Mouse (Mus musculus): ENCODE results near the gene Wdr11. TPM values are rescaled to one million over a fixed set of nuclear protein-coding genes. Genes with fewer than 3 reads are reported as not detected.

Gene Wdr11
- polyA plus RNA-seq, 1 experiment from 2014 or later, result 37.2 TPM

GRCm38 (mm10) chr7:129660546-129660945 is 68.9 kb downstream of the Wdr11 start:
- Histone ChIP-seq H3K4me1 (ENCODE audit: control insufficient read depth, insufficient read depth, low read depth, low read length) (peaks cover 5% of the 10 kb centered on the region), H3K36me3 (ENCODE audit: control insufficient read depth, insufficient read depth, low read length) (no peaks in the 10 kb centered on the region), H3K4me2 (ENCODE audit: low read length) (no peak overlapping the region), H3K27me3 (replicated peaks; ENCODE audit: control insufficient read depth, insufficient read depth, low read length) (no peaks in the 10 kb centered on the region), H3K27ac (ENCODE audit: low read depth, low read length) (no peak overlapping the region), H3K9ac (ENCODE audit: low read depth, low read length) (no peak overlapping the region), H3K4me3 (ENCODE audit: low read length) (no peak overlapping the region), H3K9me3 (ENCODE audit: control insufficient read depth, low read length) (no peaks in the 10 kb centered on the region)
- ATAC-seq, result no peak
- 82% methylated on average over 9 of the region's 9 CpGs for WGBS

- WGBS, result 51% methylated on average over 16 of the region's 16 CpGs
- no peak overlapping the region for H3K9ac ChIP-seq (ENCODE audit: low read depth, low read length)
Observed at GRCm38 (mm10) chr7:129662051-129662789, 70.6 kb downstream of the Wdr11 start.

GRCm38 (mm10) chr7:129663781-129664505 is 72.3 kb downstream of the Wdr11 start:
- Histone ChIP-seq H3K27ac (ENCODE audit: low read depth, low read length) (no peak overlapping the region; the same call in 1 of the 2 replicates), H3K4me2 (ENCODE audit: low read length) (no peak overlapping the region), H3K4me3 (ENCODE audit: low read length) (no peak overlapping the region), H3K36me3 (ENCODE audit: control insufficient read depth, insufficient read depth, low read length) (no peaks in the 10 kb centered on the region), H3K27me3 (replicated peaks; ENCODE audit: control insufficient read depth, insufficient read depth, low read length) (no peaks in the 10 kb centered on the region), H3K4me1 (ENCODE audit: control insufficient read depth, insufficient read depth, low read depth, low read length) (peaks cover 5% of the 10 kb centered on the region), H3K9ac (ENCODE audit: low read depth, low read length) (no peak overlapping the region), H3K9me3 (ENCODE audit: control insufficient read depth, low read length) (no peaks in the 10 kb centered on the region)
- no peak for ATAC-seq
- WGBS, result 26% methylated on average over 12 of the region's 12 CpGs

More at GRCm38 (mm10) chr7:129662051-129662789, 70.6 kb downstream of the Wdr11 start:
- no peaks in the 10 kb centered on the region for H3K36me3 ChIP-seq (ENCODE audit: control insufficient read depth, insufficient read depth, low read length)
- no peak for ATAC-seq
- H3K9me3 ChIP-seq (ENCODE audit: control insufficient read depth, low read length), result no peaks in the 10 kb centered on the region
- no peaks in the 10 kb centered on the region for H3K27me3 ChIP-seq (replicated peaks; ENCODE audit: control insufficient read depth, insufficient read depth, low read length)
- H3K4me1 ChIP-seq (ENCODE audit: control insufficient read depth, insufficient read depth, low read depth, low read length), result peaks cover 5% of the 10 kb centered on the region
- H3K27ac ChIP-seq (ENCODE audit: low read depth, low read length), result no peak overlapping the region
- no peak overlapping the region for H3K4me3 ChIP-seq (ENCODE audit: low read length)
- no peak overlapping the region for H3K4me2 ChIP-seq (ENCODE audit: low read length)

GRCm38 (mm10) chr7:129665411-129665810 is 73.7 kb downstream of the Wdr11 start:
- H3K27me3 ChIP-seq (replicated peaks; ENCODE audit: control insufficient read depth, insufficient read depth, low read length), result no peaks in the 10 kb centered on the region
- 72% methylated on average over 3 of the region's 3 CpGs for WGBS
- no peak overlapping the region for H3K4me2 ChIP-seq (ENCODE audit: low read length)
- H3K4me1 ChIP-seq (ENCODE audit: control insufficient read depth, insufficient read depth, low read depth, low read length), result peaks cover 5% of the 10 kb centered on the region
- no peak overlapping the region for H3K4me3 ChIP-seq (ENCODE audit: low read length)
- no peaks in the 10 kb centered on the region for H3K36me3 ChIP-seq (ENCODE audit: control insufficient read depth, insufficient read depth, low read length)
- H3K9me3 ChIP-seq (ENCODE audit: control insufficient read depth, low read length), result no peaks in the 10 kb centered on the region
- no peak overlapping the region for H3K27ac ChIP-seq (ENCODE audit: low read depth, low read length)
- no peak for ATAC-seq
- no peak overlapping the region for H3K9ac ChIP-seq (ENCODE audit: low read depth, low read length)

- 75% methylated on average over 6 of the region's 6 CpGs for WGBS
- no peak overlapping the region for H3K4me3 ChIP-seq (ENCODE audit: low read length)
- no peak for ATAC-seq
Observed at GRCm38 (mm10) chr7:129665921-129666320, 74.3 kb downstream of the Wdr11 start.

GRCm38 (mm10) chr7:129666526-129666925 is 74.9 kb downstream of the Wdr11 start:
- Histone ChIP-seq H3K27me3 (replicated peaks; ENCODE audit: control insufficient read depth, insufficient read depth, low read length) (no peaks in the 10 kb centered on the region), H3K36me3 (ENCODE audit: control insufficient read depth, insufficient read depth, low read length) (no peaks in the 10 kb centered on the region), H3K27ac (ENCODE audit: low read depth, low read length) (no peak overlapping the region), H3K4me2 (ENCODE audit: low read length) (no peak overlapping the region), H3K4me1 (ENCODE audit: control insufficient read depth, insufficient read depth, low read depth, low read length) (peaks cover 5% of the 10 kb centered on the region), H3K9ac (ENCODE audit: low read depth, low read length) (no peak overlapping the region), H3K9me3 (ENCODE audit: control insufficient read depth, low read length) (no peaks in the 10 kb centered on the region), H3K4me3 (ENCODE audit: low read length) (no peak overlapping the region)
- ATAC-seq, result no peak
- WGBS, result 51% methylated on average over 2 of the region's 2 CpGs

More at GRCm38 (mm10) chr7:129665921-129666320, 74.3 kb downstream of the Wdr11 start:
- no peak overlapping the region for H3K4me2 ChIP-seq (ENCODE audit: low read length)
- H3K27ac ChIP-seq (ENCODE audit: low read depth, low read length), result no peak overlapping the region
- H3K27me3 ChIP-seq (replicated peaks; ENCODE audit: control insufficient read depth, insufficient read depth, low read length), result no peaks in the 10 kb centered on the region
- H3K9me3 ChIP-seq (ENCODE audit: control insufficient read depth, low read length), result no peaks in the 10 kb centered on the region
- no peak overlapping the region for H3K9ac ChIP-seq (ENCODE audit: low read depth, low read length)
- H3K4me1 ChIP-seq (ENCODE audit: control insufficient read depth, insufficient read depth, low read depth, low read length), result peaks cover 5% of the 10 kb centered on the region
- H3K36me3 ChIP-seq (ENCODE audit: control insufficient read depth, insufficient read depth, low read length), result no peaks in the 10 kb centered on the region

GRCm38 (mm10) chr7:129670280-129670679 is 78.6 kb downstream of the Wdr11 start:
- H3K36me3 ChIP-seq (ENCODE audit: control insufficient read depth, insufficient read depth, low read length), result no peaks in the 10 kb centered on the region
- H3K9me3 ChIP-seq (ENCODE audit: control insufficient read depth, low read length), result no peaks in the 10 kb centered on the region
- 83% methylated on average over 10 of the region's 10 CpGs for WGBS
- H3K4me2 ChIP-seq (ENCODE audit: low read length), result no peak overlapping the region
- no peaks in the 10 kb centered on the region for H3K4me1 ChIP-seq (ENCODE audit: control insufficient read depth, insufficient read depth, low read depth, low read length)
- H3K4me3 ChIP-seq (ENCODE audit: low read length), result no peak overlapping the region
- H3K9ac ChIP-seq (ENCODE audit: low read depth, low read length), result no peak overlapping the region
- no peaks in the 10 kb centered on the region for H3K27me3 ChIP-seq (replicated peaks; ENCODE audit: control insufficient read depth, insufficient read depth, low read length)
- H3K27ac ChIP-seq (ENCODE audit: low read depth, low read length), result no peak overlapping the region
- no peak for ATAC-seq

- Histone ChIP-seq H3K4me3 (ENCODE audit: low read length) (no peak overlapping the region), H3K4me2 (ENCODE audit: low read length) (no peak overlapping the region), H3K27ac (ENCODE audit: low read depth, low read length) (no peak overlapping the region), H3K27me3 (replicated peaks; ENCODE audit: control insufficient read depth, insufficient read depth, low read length) (no peaks in the 10 kb centered on the region), H3K36me3 (ENCODE audit: control insufficient read depth, insufficient read depth, low read length) (no peaks in the 10 kb centered on the region), H3K4me1 (ENCODE audit: control insufficient read depth, insufficient read depth, low read depth, low read length) (no peaks in the 10 kb centered on the region), H3K9me3 (ENCODE audit: control insufficient read depth, low read length) (no peaks in the 10 kb centered on the region), H3K9ac (ENCODE audit: low read depth, low read length) (no peak overlapping the region)
- WGBS, result 85% methylated on average over 18 of the region's 18 CpGs
- no peak for ATAC-seq
Observed at GRCm38 (mm10) chr7:129671675-129672651, 80.3 kb downstream of the Wdr11 start.

Data from hindbrain, embryonic 16.5 days (tissue).